Mouse (Mus musculus): Measurements from ENCODE around the gene Dmrt1.

DNA sequence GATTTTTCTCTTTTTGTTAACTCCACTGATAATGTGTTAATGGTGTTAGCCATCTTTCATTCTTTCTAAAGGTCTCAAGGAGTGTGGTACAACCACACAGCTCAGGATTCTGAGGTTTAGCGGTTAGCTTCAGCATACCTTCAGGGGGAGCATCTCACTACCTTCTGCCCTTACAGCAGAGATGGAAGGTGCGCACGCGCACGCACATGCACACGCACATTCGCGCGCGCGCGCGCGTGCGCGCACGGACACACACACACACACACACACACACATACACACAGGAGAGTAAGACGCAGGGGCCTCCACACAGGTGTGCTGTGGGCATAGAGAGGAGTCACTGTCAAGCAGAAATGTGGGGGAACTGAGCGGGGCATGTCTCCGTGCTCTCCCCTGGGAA is 20.3 kb downstream of the Dmrt1 start:
- TF ChIP-seq POLR2A (IDR thresholded peaks at IDR 0.05; ENCODE audit: control insufficient read depth, extremely low read depth, insufficient read depth, low read length, poor library complexity) (no peak), CTCF (IDR thresholded peaks at IDR 0.05; ENCODE audit: borderline replicate concordance, control insufficient read depth, extremely low read depth, insufficient read depth, low read length, poor library complexity) (no peak)
